Mouse (Mus musculus): Measurements from ENCODE around the gene Samd10.

Samd10 gene

GRCm38 (mm10) chr2:181598454-181599351, at the start of gene Samd10:
TSS of gene Samd10 (minus strand) at chr2:181599212.
- in situ Hi-C loops (cut with MboI, MseI): no loop called here

- in situ Hi-C loops (cut with MboI, MseI): loop anchor here (10.0 kb wide), 1 partner anchor 58 kb away; no protein-coding TSS in a partner anchor
Measured at GRCm38 (mm10) chr2:181646626-181647472, 47.8 kb upstream of the Samd10 start.

GRCm38 (mm10) chr2:181645666-181646065, 46.7 kb upstream of the Samd10 start:
- in situ Hi-C loops (cut with MboI, MseI): loop anchor here (10.0 kb wide), 1 partner anchor 59 kb away; no protein-coding TSS in a partner anchor

- in situ Hi-C loops (cut with MboI, MseI): loop anchor here (10.0 kb wide), 1 partner anchor 60 kb away; no protein-coding TSS in a partner anchor
Measured at GRCm38 (mm10) chr2:181644361-181644760, 45.3 kb upstream of the Samd10 start.

- in situ Hi-C loops (cut with MboI, MseI): no loop called here
Measured at GRCm38 (mm10) chr2:181635865-181636264, 36.9 kb upstream of the Samd10 start.

- in situ Hi-C loops (cut with MboI, MseI): no loop called here
Measured at GRCm38 (mm10) chr2:181632624-181633023, 33.6 kb upstream of the Samd10 start.

- in situ Hi-C loops (cut with MboI, MseI): no loop called here
Measured at GRCm38 (mm10) chr2:181628471-181628870, 29.5 kb upstream of the Samd10 start.

- in situ Hi-C loops (cut with MboI, MseI): no loop called here
Measured at GRCm38 (mm10) chr2:181623401-181623800, 24.4 kb upstream of the Samd10 start.

GRCm38 (mm10) chr2:181618761-181619495, 19.9 kb upstream of the Samd10 start:
- in situ Hi-C loops (cut with MboI, MseI): no loop called here

GRCm38 (mm10) chr2:181602367-181602766, 3.4 kb upstream of the Samd10 start:
- in situ Hi-C loops (cut with MboI, MseI): no loop called here

- in situ Hi-C loops (cut with MboI, MseI): no loop called here
Measured at GRCm38 (mm10) chr2:181601751-181602145, 2.7 kb upstream of the Samd10 start.

GRCm38 (mm10) chr2:181600828-181601750, 2.1 kb upstream of the Samd10 start:
- in situ Hi-C loops (cut with MboI, MseI): no loop called here

GRCm38 (mm10) chr2:181600226-181600758, 1.3 kb upstream of the Samd10 start:
- in situ Hi-C loops (cut with MboI, MseI): no loop called here

GRCm38 (mm10) chr2:181597378-181598061, 1.5 kb downstream of the Samd10 start:
- in situ Hi-C loops (cut with MboI, MseI): no loop called here

GRCm38 (mm10) chr2:181596221-181596960, 2.6 kb downstream of the Samd10 start:
- in situ Hi-C loops (cut with MboI, MseI): no loop called here

GRCm38 (mm10) chr2:181594946-181595696, 3.9 kb downstream of the Samd10 start:
- in situ Hi-C loops (cut with MboI, MseI): no loop called here

GRCm38 (mm10) chr2:181593937-181594336, 5.1 kb downstream of the Samd10 start:
- in situ Hi-C loops (cut with MboI, MseI): no loop called here

GRCm38 (mm10) chr2:181593042-181593421, 6.0 kb downstream of the Samd10 start:
- in situ Hi-C loops (cut with MboI, MseI): no loop called here
